Mouse (Mus musculus) erythroblast, embryonic 14.5 days (primary cell): ENCODE results near the gene Ak4.

Experiments used
- GATA1 ChIP-seq: IDR thresholded peaks from 2 replicates; pipeline ENCODE4 v1.6.1; 2012; ENCODE audit warnings: low read length, inconsistent platforms, mixed read lengths
- TAL1 ChIP-seq: IDR thresholded peaks from 3 replicates; pipeline ENCODE4 v1.6.1; 2012; ENCODE audit warnings: low read length, inconsistent platforms, mixed read lengths

- TF ChIP-seq TAL1 (no peak), GATA1 (no peak)
Measured at GRCm38 (mm10) chr4:101442791-101443190, 23.7 kb downstream of the Ak4 start.
